ENCODE assay signal across 8 mouse cellular contexts in the genomic region with DNA sequence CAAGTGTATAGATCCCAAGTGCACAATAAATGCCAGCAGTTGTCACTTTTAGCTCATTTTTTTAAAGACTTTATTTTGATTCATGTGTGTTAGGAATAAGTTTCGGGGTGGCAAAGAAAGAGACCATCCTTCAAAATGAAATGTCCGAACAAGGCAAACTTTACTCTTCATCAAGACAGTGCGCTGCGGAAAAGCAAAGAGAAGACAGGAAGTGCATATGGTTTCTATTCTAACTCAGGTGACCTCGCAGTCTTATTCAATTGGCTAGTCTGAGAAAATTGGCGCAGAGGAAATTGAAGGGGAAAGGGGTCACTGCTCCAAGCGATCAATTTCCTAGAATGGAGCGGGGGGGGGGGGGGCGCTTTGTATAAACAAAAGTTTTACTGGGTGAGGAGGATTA. TPM values are rescaled to one million over a fixed set of nuclear protein-coding genes. Genes with fewer than 3 reads are reported as not detected.
DNase-seq lines count a peak whose midpoint lies in the region; ATAC-seq and TF ChIP-seq lines count a peak whose summit lies in the region.

No protein-coding gene starts in this region.

- H3K9ac ChIP-seq in midbrain, embryonic 15.5 days = peak overlapping the region; percentile 86; the same call in 1 of the 2 replicates

- no peak for DNase-seq in layer of hippocampus, adult 2 months (ENCODE audit: low spot score in 2 of 2)
- DNase-seq in layer of hippocampus, adult 9-10 months (ENCODE audit: low spot score) = no peak
- peak; percentile 35 for DNase-seq in brain, adult 2 months (ENCODE audit: low read depth, low spot score)
- peak; percentile 85 for DNase-seq in induced T-regulatory cell, adult 2 months (ENCODE audit: low read depth)
- no peak for DNase-seq in Muller cell, postnatal 12 days (ENCODE audit: inconsistent ontology term)
- no peak for DNase-seq in kidney, postnatal 25 days
- no peak for DNase-seq in cerebellum, adult 8-10 months

- peak overlapping the region; percentile 97 for H3K4me3 ChIP-seq in layer of hippocampus, adult 2 months
- peak overlapping the region; percentile 92 for H3K4me3 ChIP-seq in midbrain, embryonic 15.5 days

- peak overlapping the region; percentile 88 for H3K4me2 ChIP-seq in midbrain, embryonic 15.5 days

- WGBS in midbrain, embryonic 15.5 days = 48% methylated on average over 9 of the region's 9 CpGs

- ATAC-seq in midbrain, embryonic 15.5 days (replicated peaks) = no peak

- H3K4me1 ChIP-seq in midbrain, embryonic 15.5 days = peaks cover 33% of the 10 kb centered on the region

- no peaks in the 10 kb centered on the region for H3K9me3 ChIP-seq in midbrain, embryonic 15.5 days

- no peaks in the 10 kb centered on the region for H3K36me3 ChIP-seq in midbrain, embryonic 15.5 days (replicated peaks)

- H3K27me3 ChIP-seq in midbrain, embryonic 15.5 days (replicated peaks) = no peaks in the 10 kb centered on the region

- no peak for TF ChIP-seq CTCF in layer of hippocampus, adult 2 months (conservative IDR thresholded peaks at IDR 0.05)

- H3K27ac ChIP-seq in layer of hippocampus, adult 2 months = peak overlapping the region; percentile 96
- peak overlapping the region; percentile 80 for H3K27ac ChIP-seq in midbrain, embryonic 15.5 days

RNA-seq across cellular contexts. Expression of a gene that starts 0.6 kb away (rescaled TPM):
- 10 to 100 TPM; 47.9 to 56.8 TPM for total RNA-seq in layer of hippocampus, adult 2 months (2021)
- 31.7 and 31.9 TPM in 2 replicates for polyA plus RNA-seq in midbrain, embryonic 15.5 days (2015; fragmentation: Nextera tagmentation; extraction: Ambion mirVana)

RNA-seq across cellular contexts. Expression of a gene that starts 15.4 kb away (rescaled TPM):
- 10 to 100 TPM; 17.9 to 20.4 TPM for total RNA-seq in layer of hippocampus, adult 2 months (2021)
- polyA plus RNA-seq in midbrain, embryonic 15.5 days (2015; fragmentation: Nextera tagmentation; extraction: Ambion mirVana) = 107 and 113 TPM in 2 replicates

RNA-seq across cellular contexts. Expression of a gene that starts 33.1 kb away (rescaled TPM):
- under 1 TPM; 0.42 to 0.84 TPM for total RNA-seq in layer of hippocampus, adult 2 months (2021)
- polyA plus RNA-seq in midbrain, embryonic 15.5 days (2015; fragmentation: Nextera tagmentation; extraction: Ambion mirVana) = 0.92 and 1.7 TPM in 2 replicates

RNA-seq across cellular contexts. Expression of a gene that starts 41.6 kb away (rescaled TPM):
- 10 to 100 TPM in 1 of 2 experiments, 1 to 10 TPM in 1; 8.1 to 12.4 TPM for total RNA-seq in layer of hippocampus, adult 2 months (2021)
- polyA plus RNA-seq in midbrain, embryonic 15.5 days (2015; fragmentation: Nextera tagmentation; extraction: Ambion mirVana) = 10.4 and 12.3 TPM in 2 replicates

RNA-seq across cellular contexts. Expression of a gene that starts 47.1 kb away (rescaled TPM):
- total RNA-seq in layer of hippocampus, adult 2 months (2021) = 10 to 100 TPM; 52.8 to 55.4 TPM
- 128 and 132 TPM in 2 replicates for polyA plus RNA-seq in midbrain, embryonic 15.5 days (2015; fragmentation: Nextera tagmentation; extraction: Ambion mirVana)

Comparison
In these comparisons a context has a peak if more than half of its experiments do, and no peak if none do; other contexts are left out.
1. DNase-seq: peak in brain, adult 2 months (single experiment) and induced T-regulatory cell, adult 2 months (single experiment); none in layer of hippocampus, adult 2 months (0 of 2), layer of hippocampus, adult 9-10 months (single experiment), Muller cell, postnatal 12 days (single experiment), kidney, postnatal 25 days (0 of 2) and cerebellum, adult 8-10 months (single experiment).